Mouse (Mus musculus) liver, embryonic 11.5 days (tissue): ENCODE data around the gene Kirrel2. TPM values are rescaled to one million over a fixed set of nuclear protein-coding genes. Genes with fewer than 3 reads are reported as not detected.

ENCODE experiments used
- ATAC-seq: fragments of 200-750 bp; cut with Nextera tagmentation; replicated peaks from 2 replicates; pipeline ENCODE4 v1.8.0; 2017; ENCODE audit warnings: moderate number of reproducible peaks, mild to moderate bottlenecking, moderate TSS enrichment, moderate library complexity; ENCODE audit not compliant: low FRiP score
- DNase-seq: peaks from one replicate; pipeline ENCODE4 v3.0.0-alpha.2; 2017; ENCODE audit warnings: low spot score
- H3K27ac ChIP-seq: fragments of 300-500 bp; sonication (generic); 2 replicates; pipeline ENCODE4 v1.5.1; 2014; ENCODE audit warnings: mild to moderate bottlenecking, low read depth, low read length, control low read depth
- H3K27me3 ChIP-seq: fragments of 300-500 bp; sonication (generic); replicated peaks from 2 replicates; pipeline ENCODE4 v1.6.1; 2014; ENCODE audit warnings: low read length, mixed read lengths; ENCODE audit not compliant: control insufficient read depth, insufficient read depth
- H3K36me3 ChIP-seq: fragments of 300-500 bp; sonication (generic); 2 replicates; pipeline ENCODE4 v1.6.1; 2014; ENCODE audit warnings: mild to moderate bottlenecking, low read length, moderate library complexity, mixed read lengths; ENCODE audit not compliant: control insufficient read depth, insufficient read depth
- H3K4me1 ChIP-seq: fragments of 300-500 bp; sonication (generic); replicated peaks from 2 replicates; pipeline ENCODE4 v1.6.1; 2014; ENCODE audit warnings: low read length, mixed read lengths; ENCODE audit not compliant: control insufficient read depth, insufficient read depth
- H3K4me2 ChIP-seq: fragments of 300-500 bp; sonication (generic); 2 replicates; pipeline ENCODE4 v1.6.1; 2014; ENCODE audit warnings: mild to moderate bottlenecking, control low read depth, moderate library complexity
- H3K4me3 ChIP-seq: fragments of 300-500 bp; sonication (generic); 2 replicates; pipeline ENCODE4 v1.5.1; 2014; ENCODE audit warnings: low read depth, low read length, control low read depth
- H3K9ac ChIP-seq: fragments of 300-500 bp; sonication (generic); 2 replicates; pipeline ENCODE4 v1.6.1; 2014; ENCODE audit warnings: low read depth, low read length, control low read depth
- H3K9me3 ChIP-seq: fragments of 300-500 bp; sonication (generic); 2 replicates; pipeline ENCODE4 v1.6.1; 2016; ENCODE audit warnings: low read length, inconsistent platforms, mixed read lengths; ENCODE audit not compliant: control insufficient read depth
- WGBS: fragments of 180-500 bp; shearing (Covaris S2); extraction: QIAGEN DNeasy Blood & Tissue Kit; methylation state at CpG from one replicate; pipeline ENCODE4 v1.1.7; 2014; 5-methylcytosine and 5-hydroxymethylcytosine counted together
- polyA plus RNA-seq: library from polyadenylated mRNA; unstranded; fragments of >200 nt; fragmentation: Nextera tagmentation; extraction: Ambion mirVana; gene quantifications from 2 replicates; pipeline ENCODE4 v1.2.1, GENCODE M21; 2014

Kirrel2 gene
- polyA plus RNA-seq, 1 experiment from 2014 or later, result 0.22 TPM

- Histone ChIP-seq H3K4me2 (peak overlapping the region; percentile 22; the same call in 1 of the 2 replicates), H3K4me3 (no peak overlapping the region), H3K36me3 (no peaks in the 10 kb centered on the region), H3K4me1 (peaks cover 6% of the 10 kb centered on the region; the same call in 1 of the 2 replicates), H3K9ac (no peak overlapping the region), H3K27ac (no peak overlapping the region), H3K9me3 (no peaks in the 10 kb centered on the region), H3K27me3 (peaks cover 96% of the 10 kb centered on the region)
- ATAC-seq (no peak), DNase-seq (no peak)
- WGBS, result 3% methylated on average over 31 of the region's 31 CpGs
Observed at GRCm38 (mm10) chr7:30456911-30457628, 420 bp downstream of the Kirrel2 start.

- Histone ChIP-seq H3K36me3 (no peaks in the 10 kb centered on the region), H3K27me3 (peaks cover 92% of the 10 kb centered on the region), H3K9me3 (no peaks in the 10 kb centered on the region), H3K4me2 (no peak overlapping the region; the same call in 1 of the 2 replicates), H3K27ac (no peak overlapping the region), H3K4me3 (no peak overlapping the region), H3K4me1 (peaks cover 6% of the 10 kb centered on the region; the same call in 1 of the 2 replicates), H3K9ac (no peak overlapping the region)
- ATAC-seq, result no peak
- WGBS, result 4% methylated on average over 9 of the region's 9 CpGs
- no peak for DNase-seq
Observed at GRCm38 (mm10) chr7:30456487-30456886, 1.0 kb downstream of the Kirrel2 start.

- Histone ChIP-seq H3K9me3 (no peaks in the 10 kb centered on the region), H3K27ac (no peak overlapping the region), H3K4me1 (peaks cover 6% of the 10 kb centered on the region; the same call in 1 of the 2 replicates), H3K4me2 (peak overlapping the region; percentile 40; the same call in 1 of the 2 replicates), H3K9ac (no peak overlapping the region), H3K4me3 (no peak overlapping the region), H3K36me3 (no peaks in the 10 kb centered on the region), H3K27me3 (peaks cover 73% of the 10 kb centered on the region)
- DNase-seq, result no peak
- ATAC-seq, result no peak
- WGBS, result 17% methylated on average over 6 of the region's 6 CpGs
Observed at GRCm38 (mm10) chr7:30454259-30454658, 3.2 kb downstream of the Kirrel2 start.

- no peak overlapping the region for H3K27ac ChIP-seq
- H3K4me3 ChIP-seq, result peak overlapping the region; percentile 0; the same call in 1 of the 2 replicates
- H3K36me3 ChIP-seq, result no peaks in the 10 kb centered on the region
- 1% methylated on average over 25 of the region's 25 CpGs for WGBS
- no peak for DNase-seq
- peak overlapping the region; percentile 40 for H3K4me2 ChIP-seq
- no peak overlapping the region for H3K9ac ChIP-seq
- H3K27me3 ChIP-seq, result peaks cover 68% of the 10 kb centered on the region
- H3K9me3 ChIP-seq, result no peaks in the 10 kb centered on the region
- peaks cover 6% of the 10 kb centered on the region; the same call in 1 of the 2 replicates for H3K4me1 ChIP-seq
- ATAC-seq, result no peak; the same call in 1 of the 2 replicates
Observed at GRCm38 (mm10) chr7:30453766-30454165, 3.7 kb downstream of the Kirrel2 start.

- ATAC-seq, result no peak
- no peak overlapping the region for H3K27ac ChIP-seq
- DNase-seq, result no peak
- 21% methylated on average over 25 of the region's 25 CpGs for WGBS
- peak overlapping the region; percentile 40 for H3K4me2 ChIP-seq
- H3K36me3 ChIP-seq, result no peaks in the 10 kb centered on the region
- no peak overlapping the region for H3K4me3 ChIP-seq
- no peaks in the 10 kb centered on the region for H3K9me3 ChIP-seq
- H3K27me3 ChIP-seq, result peaks cover 64% of the 10 kb centered on the region
- no peak overlapping the region for H3K9ac ChIP-seq
- H3K4me1 ChIP-seq, result peaks cover 6% of the 10 kb centered on the region; the same call in 1 of the 2 replicates
Observed at GRCm38 (mm10) chr7:30453327-30453726, 4.2 kb downstream of the Kirrel2 start.

GRCm38 (mm10) chr7:30450241-30450640 is 7.2 kb downstream of the Kirrel2 start:
- Histone ChIP-seq H3K27me3 (peaks cover 50% of the 10 kb centered on the region), H3K36me3 (no peaks in the 10 kb centered on the region), H3K4me3 (no peak overlapping the region), H3K9me3 (no peaks in the 10 kb centered on the region), H3K9ac (no peak overlapping the region), H3K27ac (no peak overlapping the region), H3K4me1 (peaks cover 6% of the 10 kb centered on the region), H3K4me2 (no peak overlapping the region)
- 75% methylated on average over 7 of the region's 7 CpGs for WGBS
- DNase-seq (no peak), ATAC-seq (no peak)

- Histone ChIP-seq H3K27me3 (peaks cover 39% of the 10 kb centered on the region), H3K9me3 (no peaks in the 10 kb centered on the region), H3K4me3 (peak within 1 kb of the TSS; percentile 65), H3K36me3 (no peaks in the 10 kb centered on the region), H3K4me2 (peak within 1 kb of the TSS; percentile 87), H3K27ac (no peak within 1 kb of the TSS; the same call in 1 of the 2 replicates), H3K9ac (peak within 1 kb of the TSS; percentile 53; the same call in 1 of the 2 replicates), H3K4me1 (peaks cover 10% of the 10 kb centered on the region)
- DNase-seq (peak; percentile 67), ATAC-seq (peak; percentile 57)
- under 1% methylated on average over 67 of the region's 72 CpGs for WGBS
Observed at GRCm38 (mm10) chr7:30444971-30445751, 12.3 kb downstream of the Kirrel2 start, which contains the start of gene Aplp1. Aplp1 (minus strand) TSS chr7:30445535.

- ATAC-seq (0 out of 2 replicates have a peak, but pooled peaks have one; percentile 26), DNase-seq (no peak)
- WGBS, result 2% methylated on average over 38 of the region's 38 CpGs
- no peaks in the 10 kb centered on the region for H3K36me3 ChIP-seq
- H3K9ac ChIP-seq, result peak overlapping the region; percentile 53; the same call in 1 of the 2 replicates
- peak overlapping the region; percentile 87 for H3K4me2 ChIP-seq
- no peak overlapping the region for H3K27ac ChIP-seq
- peaks cover 42% of the 10 kb centered on the region for H3K27me3 ChIP-seq
- peak overlapping the region; percentile 65 for H3K4me3 ChIP-seq
- H3K4me1 ChIP-seq, result peaks cover 10% of the 10 kb centered on the region
- H3K9me3 ChIP-seq, result no peaks in the 10 kb centered on the region
Observed at GRCm38 (mm10) chr7:30444154-30444970, 13.1 kb downstream of the Kirrel2 start.
